12 mouse cellular contexts compared by ENCODE assay signal in genomic region chr1:60953686-60954085, GRCm38 (mm10). TPM values are rescaled to one million over a fixed set of nuclear protein-coding genes. Genes with fewer than 3 reads are reported as not detected.
"Had no signal": no experiment of that assay in that cellular context is flagged by ENCODE, and none has a peak within 500 bp of the region (broad histone marks: within the 10 kb centered on the region; RNA-seq: fewer than 3 reads in every experiment).

No protein-coding gene starts in this region.

- DNase-seq: kidney, postnatal 36 days; left cerebral cortex, postnatal 4 days; lung, adult 18-20 months; midbrain, embryonic 14.5 days; right cerebral cortex, adult 18-20 months; thymus, postnatal 4 days had no signal

- H3K4me1 ChIP-seq: neural tube, embryonic 15.5 days had no signal

- H3K9ac ChIP-seq: limb, embryonic 13.5 days; liver, embryonic 14.5 days; neural tube, embryonic 15.5 days had no signal

- H3K27ac ChIP-seq: layer of hippocampus, adult 2 months; limb, embryonic 13.5 days; liver, embryonic 14.5 days; neural tube, embryonic 15.5 days; stomach, postnatal 0 days had no signal

- H3K4me2 ChIP-seq: limb, embryonic 13.5 days; neural tube, embryonic 15.5 days had no signal

- H3K4me3 ChIP-seq: layer of hippocampus, adult 2 months; limb, embryonic 13.5 days; myocyte; neural tube, embryonic 15.5 days had no signal

- H3K27me3 ChIP-seq: limb, embryonic 13.5 days; neural tube, embryonic 15.5 days had no signal

- H3K36me3 ChIP-seq: limb, embryonic 13.5 days; neural tube, embryonic 15.5 days had no signal

- H3K9me3 ChIP-seq: limb, embryonic 13.5 days; neural tube, embryonic 15.5 days had no signal

RNA-seq across cellular contexts. Expression of gene Icos, which starts 24.0 kb away (rescaled TPM):
- polyA plus RNA-seq: midbrain, embryonic 14.5 days; myocyte had no signal
